Mouse (Mus musculus) heart, adult 10 weeks (tissue): ENCODE results near the gene Olfr1491. TPM values are rescaled to one million over a fixed set of nuclear protein-coding genes. Genes with fewer than 3 reads are reported as not detected.

ENCODE experiments used
- polyA plus RNA-seq: library from polyadenylated mRNA; stranded (reverse); fragments of 350-450 nt; fragmentation: Illumina TruSeq; extraction: RNeasy Lipid Tissue Mini Kit (QIAGEN cat#74804); gene quantifications from one replicate; pipeline ENCODE4 v1.2.3, GENCODE M21; 2014; ENCODE audit warnings: low read depth, low replicate concordance

The Olfr1491 gene
- polyA plus RNA-seq: not detected

DNA sequence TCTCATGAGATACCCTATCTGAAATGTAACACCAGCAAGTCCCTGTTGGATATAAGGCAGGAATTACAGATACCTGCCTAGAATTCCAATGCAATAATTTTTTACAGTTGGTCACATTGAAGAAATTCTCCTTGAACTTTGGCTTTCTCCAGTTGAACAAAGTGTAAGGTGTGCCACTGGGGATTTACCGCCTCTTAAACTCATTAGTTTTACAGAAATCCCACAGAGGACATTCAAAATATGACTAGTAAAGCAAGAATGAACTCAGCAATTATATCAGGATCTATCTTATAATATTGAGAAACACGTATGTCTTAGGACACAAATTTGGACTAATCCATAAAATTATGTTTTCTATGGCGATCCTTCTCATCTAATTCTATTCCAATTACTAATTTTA lies at the start of gene Olfr1491:
TSS of gene Olfr1491 (plus strand) at position 301 of the 400 bp plus-strand sequence.

DNA sequence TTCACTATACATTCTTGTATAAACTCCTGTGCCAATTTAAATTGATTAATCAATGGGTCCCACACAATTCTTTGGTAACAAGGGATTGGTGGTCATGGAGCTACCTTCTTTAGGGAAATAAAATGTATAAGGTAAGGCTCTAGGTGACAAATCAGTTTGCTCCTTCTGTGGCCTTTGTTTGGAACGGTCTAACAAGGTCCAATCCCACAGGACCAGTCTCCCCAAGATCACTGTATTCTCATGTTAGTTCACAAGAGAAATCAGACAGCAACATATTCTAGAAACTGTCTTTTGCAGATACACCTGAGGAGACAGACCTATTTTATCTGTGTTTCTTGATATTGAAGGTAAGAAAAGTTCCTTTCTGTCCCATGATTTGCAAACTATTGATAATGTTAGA lies 46.3 kb upstream of the Olfr1491 start, which contains the start of gene Olfr1490:
TSS of gene Olfr1490 (plus strand) at position 301 of the 400 bp plus-strand sequence.

DNA sequence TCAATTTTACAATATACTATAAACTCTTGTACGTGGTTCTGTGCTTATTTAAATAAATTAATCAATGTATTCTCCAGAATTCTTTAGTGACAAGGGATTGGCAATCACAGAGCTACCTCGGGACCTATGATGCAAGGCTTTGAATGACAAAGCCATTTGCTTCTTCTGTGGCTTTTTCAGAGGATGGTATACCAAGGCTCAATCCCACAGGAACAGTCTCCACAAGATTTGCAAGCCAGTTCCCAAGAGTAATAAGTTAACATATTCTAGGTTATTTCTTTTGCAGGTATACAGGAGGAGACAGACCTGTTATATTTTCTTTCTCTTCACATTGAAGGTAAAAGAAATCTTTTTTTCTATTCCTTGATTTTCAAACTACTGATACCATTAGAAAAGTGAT lies 25.9 kb downstream of the Olfr1491 start, which contains the start of gene Olfr1493-ps1:
TSS of gene Olfr1493-ps1 (plus strand) at position 301 of the 400 bp plus-strand sequence.

GRCm38 (mm10) chr19:13739428-13739827 lies 42.4 kb downstream of the Olfr1491 start, which contains the start of gene Olfr1494:
Olfr1494 (plus strand) TSS chr19:13739728.

Other genes starting within 250 kb of the Olfr1491 start
- gene Olfr1472, start 241.2 kb upstream of the Olfr1491 start, polyA plus RNA-seq: not detected
- gene Olfr1474, start 227.7 kb upstream of the Olfr1491 start, polyA plus RNA-seq: not detected
- not detected for gene Olfr1475, start 217.1 kb upstream of the Olfr1491 start, polyA plus RNA-seq
- not detected for gene Olfr1477, start 196.7 kb upstream of the Olfr1491 start, polyA plus RNA-seq
- gene Olfr1480, start 169.4 kb upstream of the Olfr1491 start, polyA plus RNA-seq: not detected
- gene Olfr1484, start 113.8 kb upstream of the Olfr1491 start, polyA plus RNA-seq: not detected
- gene Olfr1487, start 79.9 kb upstream of the Olfr1491 start, polyA plus RNA-seq: not detected
- gene Olfr1489, start 65.6 kb upstream of the Olfr1491 start, polyA plus RNA-seq: not detected
- gene Olfr1490, start 46.2 kb upstream of the Olfr1491 start, polyA plus RNA-seq: not detected
- gene Olfr1493-ps1, start 26.0 kb downstream of the Olfr1491 start, polyA plus RNA-seq: not detected
- not detected for gene Olfr1494, start 42.5 kb downstream of the Olfr1491 start, polyA plus RNA-seq
- not detected for gene Olfr1495, start 67.3 kb downstream of the Olfr1491 start, polyA plus RNA-seq
- not detected for gene Olfr1496, start 80.6 kb downstream of the Olfr1491 start, polyA plus RNA-seq
- not detected for gene Olfr1497, start 100.9 kb downstream of the Olfr1491 start, polyA plus RNA-seq
- not detected for gene Olfr1499, start 122.2 kb downstream of the Olfr1491 start, polyA plus RNA-seq
- not detected for gene Olfr1500, start 133.2 kb downstream of the Olfr1491 start, polyA plus RNA-seq
- gene Olfr1501, start 153.4 kb downstream of the Olfr1491 start, polyA plus RNA-seq: not detected
- not detected for gene Olfr1502, start 164.5 kb downstream of the Olfr1491 start, polyA plus RNA-seq
- gene Olfr1504, start 200.7 kb downstream of the Olfr1491 start, polyA plus RNA-seq: not detected
- not detected for gene Olfr1505, start 216.3 kb downstream of the Olfr1491 start, polyA plus RNA-seq